Mouse (Mus musculus) activated CD4-positive, CD25-positive, alpha-beta regulatory T cell, adult 9 weeks (primary cell): ENCODE data around the gene Rpl6. TPM values are rescaled to one million over a fixed set of nuclear protein-coding genes. Genes with fewer than 3 reads are reported as not detected.

ENCODE experiments used
- polyA plus RNA-seq: library from polyadenylated mRNA; unstranded; fragments of 100-300 nt; shearing (Covaris generic); gene quantifications from one replicate; pipeline ENCODE4 v1.2.1, GENCODE M21; 2017

Gene Rpl6
- 905 TPM for polyA plus RNA-seq

DNA sequence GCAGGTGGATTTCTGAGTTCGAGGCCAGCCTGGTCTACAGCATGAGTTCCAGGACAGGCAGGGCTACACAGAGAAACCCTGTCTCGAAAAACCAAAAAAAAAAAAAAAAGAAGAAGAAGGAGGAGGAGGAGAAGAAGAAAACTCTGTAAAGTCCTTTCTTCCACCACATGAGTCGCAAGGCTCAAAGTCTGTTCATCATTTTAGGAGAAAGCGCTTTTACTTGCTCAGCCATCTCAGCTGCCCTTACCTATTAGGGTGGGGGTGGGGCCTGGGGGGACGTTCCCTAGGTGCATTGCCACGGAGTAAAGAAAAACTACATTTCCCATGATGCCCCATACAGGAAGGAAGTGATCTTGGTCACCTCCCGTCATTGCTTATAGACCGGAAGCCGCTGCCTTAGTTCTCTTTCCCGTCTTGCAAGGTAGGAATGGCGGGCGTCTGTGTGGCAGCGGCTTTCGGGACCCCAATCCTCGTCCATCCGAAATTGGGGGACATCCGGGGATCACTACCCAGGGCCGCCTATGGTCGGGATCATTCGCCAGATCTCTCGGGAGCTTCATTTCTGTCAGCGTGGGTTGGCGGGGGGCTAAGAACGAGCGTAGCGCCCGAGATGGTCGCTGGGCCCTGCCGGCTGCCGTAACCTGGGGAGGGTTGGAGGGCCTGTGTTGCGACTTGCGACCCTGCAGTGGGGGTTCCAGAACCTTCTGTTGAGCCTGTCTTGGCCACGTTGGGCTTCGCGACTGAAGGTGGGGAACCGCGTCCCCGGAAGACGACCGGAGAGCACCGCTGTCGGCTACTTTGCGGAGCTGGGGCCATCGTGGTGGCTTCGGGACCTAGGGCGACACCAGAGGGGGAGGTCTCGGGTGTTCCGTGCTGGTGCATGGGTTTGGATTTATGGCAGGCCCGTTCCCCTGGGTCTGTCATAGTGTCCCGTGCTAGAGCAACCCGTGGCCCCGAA is at the start of gene Rpl6:
Gene Rpl6 (plus strand): TSS at position 350 of the 958 bp plus-strand sequence.

DNA sequence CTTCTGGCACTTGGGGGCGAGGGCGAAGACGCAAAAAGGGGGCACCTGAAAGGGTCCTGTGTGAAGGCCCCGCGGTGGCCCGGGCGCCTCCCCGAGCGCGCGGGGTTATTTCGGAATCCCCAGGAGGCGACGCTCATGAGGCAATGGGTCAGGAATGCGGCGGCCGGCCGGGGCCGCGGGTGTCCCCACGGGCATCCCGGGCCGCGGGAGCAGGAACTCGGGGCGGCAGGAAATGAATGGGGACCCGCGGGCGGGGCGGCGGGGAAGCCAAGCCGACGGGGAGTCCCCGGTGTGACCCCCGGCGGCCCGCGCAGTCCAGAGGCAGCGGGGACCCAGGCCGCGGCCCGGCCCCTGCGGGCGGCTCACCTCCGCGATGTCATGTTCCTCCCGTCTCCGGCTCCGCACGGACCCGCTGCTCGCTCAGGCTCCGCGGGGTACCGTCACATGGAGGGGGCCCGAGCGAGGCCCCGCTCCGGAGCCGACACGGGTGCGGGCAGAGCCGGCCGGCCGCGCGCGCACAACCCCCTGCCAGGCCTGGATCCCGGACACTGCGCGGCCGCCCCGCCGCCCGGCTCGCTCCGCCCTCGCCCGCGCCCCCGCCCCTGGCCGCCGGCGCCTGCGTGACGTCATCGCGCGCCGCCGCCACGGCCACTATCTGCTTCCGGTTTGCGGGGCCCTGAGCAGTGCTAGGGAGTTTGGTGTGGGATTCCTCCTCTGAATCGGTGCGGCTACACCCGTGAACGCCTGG is 13.3 kb upstream of the Rpl6 start, which contains the start of gene Ptpn11:
Gene Ptpn11 (minus strand): TSS at position 562 of the 748 bp plus-strand sequence.

DNA sequence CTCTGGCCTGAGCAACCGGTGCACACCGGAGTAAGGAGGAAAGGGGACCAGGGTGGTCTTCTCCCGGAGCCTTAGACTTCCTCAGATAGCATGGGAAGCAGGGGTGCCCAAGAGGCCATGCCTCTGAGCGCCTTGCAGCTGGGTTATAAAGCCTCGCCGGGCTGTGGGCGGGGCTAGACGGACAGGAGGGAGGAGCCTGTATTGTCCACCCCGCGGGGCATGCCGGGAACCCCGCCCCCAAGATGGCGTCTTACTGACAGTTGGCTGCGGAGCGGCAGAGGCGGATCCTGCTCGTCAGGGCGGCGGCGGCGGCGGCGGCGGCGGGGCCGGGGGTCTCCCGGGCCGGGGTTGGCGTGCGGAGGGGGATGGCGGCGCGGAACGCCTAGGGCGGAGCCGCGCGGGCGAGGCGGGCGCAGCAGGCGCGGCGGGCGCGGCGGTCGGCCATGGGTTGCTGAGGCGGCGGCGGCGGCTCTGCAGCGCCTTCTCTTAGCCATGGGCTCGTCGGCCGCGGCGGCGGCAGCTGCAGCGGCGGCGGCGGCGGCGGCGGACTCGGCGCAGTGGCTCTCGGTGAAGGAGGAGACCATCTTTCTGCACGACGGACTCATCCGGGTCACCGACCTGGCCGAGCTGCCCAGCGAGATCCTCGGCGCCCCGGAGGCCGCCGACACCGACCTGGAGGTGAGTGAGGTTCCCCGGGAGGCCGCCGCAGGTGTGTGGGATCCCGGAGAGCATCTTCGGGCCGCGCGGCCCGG is 15.9 kb downstream of the Rpl6 start, which contains the start of gene Hectd4:
Gene Hectd4 (plus strand): TSS at position 240 of the 752 bp plus-strand sequence.

Other genes starting within 250 kb of the Rpl6 start
- gene Rph3a, start 194.4 kb upstream of the Rpl6 start, polyA plus RNA-seq, result not detected
- 17.2 TPM for gene Ptpn11, start 13.1 kb upstream of the Rpl6 start, polyA plus RNA-seq
- gene Hectd4, start 15.7 kb downstream of the Rpl6 start, polyA plus RNA-seq, result 4.9 TPM
- 62.9 TPM for gene Trafd1, start 181.2 kb downstream of the Rpl6 start, polyA plus RNA-seq
- 40.6 TPM for gene Naa25, start 193.5 kb downstream of the Rpl6 start, polyA plus RNA-seq
- 1.5 TPM for gene Tmem116, start 247.4 kb downstream of the Rpl6 start, polyA plus RNA-seq
- 67.2 TPM for gene Erp29, start 248.0 kb downstream of the Rpl6 start, polyA plus RNA-seq